Mouse (Mus musculus) MEL (cell line): ENCODE measurements at regions not wholly inside any gene's neighbourhood (a gene's known extent, or its start where the extent isn't known, plus 50 kb on each side); places are given as distances from the start of the nearest gene placed in this dataset.

Experiments
- DNase-seq: peaks from one replicate; pipeline ENCODE4 v3.0.0; 2011; ENCODE audit warnings: low read depth, low spot score
- H3K27ac ChIP-seq: 2 replicates; pipeline ENCODE4 v1.5.1; 2012; ENCODE audit warnings: low read depth, mild to moderate bottlenecking, control low read depth, low read length, moderate library complexity; ENCODE audit not compliant: control insufficient read depth
- H3K27me3 ChIP-seq, 2 experiments: fragments of 150-350 bp in 1 of 2; sonication (generic) in 1 of 2; 2 replicates each; pipeline ENCODE4 v1.6.1; 2012; ENCODE audit warnings: low read length in 2 of 2, mild to moderate bottlenecking in 2 of 2, improper control_type of control experiment in 1 of 2, moderate library complexity in 1 of 2; ENCODE audit not compliant: insufficient read depth in 2 of 2, control insufficient read depth in 1 of 2
- H3K36me3 ChIP-seq, 2 experiments: 2 replicates each; pipeline ENCODE4 v1.6.1; 2012 to 2014; ENCODE audit warnings: low read length in 2 of 2, improper control_type of control experiment in 1 of 2, inconsistent platforms in 1 of 2, mild to moderate bottlenecking in 1 of 2; ENCODE audit not compliant: insufficient read depth in 2 of 2, control insufficient read depth in 1 of 2
- H3K4me1 ChIP-seq, 2 experiments: fragments of 150-350 bp in 1 of 2; sonication (generic) in 1 of 2; 2 replicates each; pipeline ENCODE4 v1.6.1; 2012; ENCODE audit warnings: low read length in 2 of 2, improper control_type of control experiment in 1 of 2, mild to moderate bottlenecking in 1 of 2; ENCODE audit not compliant: insufficient read depth in 2 of 2, control insufficient read depth in 1 of 2
- H3K4me3 ChIP-seq, 2 experiments: fragments of 150-350 bp in 1 of 2; sonication (generic) in 1 of 2; 2 replicates each; pipeline ENCODE4 v1.5.1; 2012; ENCODE audit warnings: low read depth in 2 of 2, low read length in 2 of 2, mild to moderate bottlenecking in 2 of 2, moderate library complexity in 2 of 2, control low read depth in 1 of 2, improper control_type of control experiment in 1 of 2; ENCODE audit not compliant: control insufficient read depth in 1 of 2, insufficient read depth in 1 of 2
- H3K79me2 ChIP-seq: 2 replicates; pipeline ENCODE4 v1.6.1; 2012; ENCODE audit warnings: mild to moderate bottlenecking, low read length, moderate library complexity; ENCODE audit not compliant: control insufficient read depth, poor library complexity, insufficient read depth
- H3K9ac ChIP-seq: 2 replicates; pipeline ENCODE4 v1.6.1; 2012; ENCODE audit warnings: low read depth, mild to moderate bottlenecking, control low read depth, low read length, moderate library complexity; ENCODE audit not compliant: control insufficient read depth, poor library complexity, severe bottlenecking
- H3K9me3 ChIP-seq: fragments of 150-350 bp; sonication (generic); replicated peaks from 2 replicates; pipeline ENCODE4 v1.6.1; 2012; ENCODE audit warnings: mild to moderate bottlenecking, low read length, improper control_type of control experiment, moderate library complexity; ENCODE audit not compliant: insufficient read depth
- BHLHE40 ChIP-seq: IDR thresholded peaks from 2 replicates; pipeline ENCODE4 v1.6.1; 2012; ENCODE audit warnings: low read depth, mild to moderate bottlenecking, inconsistent platforms, low read length, improper control_type of control experiment, borderline replicate concordance
- CHD1 ChIP-seq: IDR thresholded peaks from 2 replicates; pipeline ENCODE4 v1.6.1; 2012; ENCODE audit warnings: low read depth, mild to moderate bottlenecking, inconsistent platforms, low read length, improper control_type of control experiment
- CHD2 ChIP-seq: IDR thresholded peaks from 2 replicates; pipeline ENCODE4 v1.6.1; 2011; ENCODE audit warnings: low read length, improper control_type of control experiment
- CTCF ChIP-seq, 3 experiments: IDR thresholded peaks in 2 of 3; conservative IDR thresholded peaks in 1 of 3; 2 replicates each; pipeline ENCODE4 v1.5.1; 2011 to 2012; ENCODE audit warnings: low read length in 3 of 3, low read depth in 2 of 3, mild to moderate bottlenecking in 2 of 3, improper control_type of control experiment in 1 of 3, inconsistent platforms in 1 of 3, mixed read lengths in 1 of 3, moderate library complexity in 1 of 3; ENCODE audit not compliant: control insufficient read depth in 1 of 3, insufficient read depth in 1 of 3, poor library complexity in 1 of 3, severe bottlenecking in 1 of 3
- EP300 ChIP-seq, 2 experiments: IDR thresholded peaks; 2 replicates each; pipeline ENCODE4 v1.6.1; 2011; ENCODE audit warnings: improper control_type of control experiment in 2 of 2, low read length in 2 of 2, low read depth in 1 of 2, mild to moderate bottlenecking in 1 of 2
- ETS1 ChIP-seq: IDR thresholded peaks from 2 replicates; pipeline ENCODE4 v1.6.1; 2012; ENCODE audit warnings: low read depth, mild to moderate bottlenecking, inconsistent platforms, low read length, improper control_type of control experiment, moderate library complexity
- GATA1 ChIP-seq: IDR thresholded peaks from 2 replicates; pipeline ENCODE4 v1.6.1; 2011; ENCODE audit warnings: low read depth, low read length, improper control_type of control experiment
- HCFC1 ChIP-seq: IDR thresholded peaks from 2 replicates; pipeline ENCODE4 v1.6.1; 2012; ENCODE audit warnings: low read depth, mild to moderate bottlenecking, inconsistent platforms, low read length, improper control_type of control experiment, moderate library complexity
- JUND ChIP-seq: IDR thresholded peaks from 2 replicates; pipeline ENCODE4 v1.6.1; 2011; ENCODE audit warnings: low read depth, mild to moderate bottlenecking, improper control_type of control experiment, low read length
- MEF2A ChIP-seq: IDR thresholded peaks from 2 replicates; pipeline ENCODE4 v1.6.1; 2014; ENCODE audit warnings: low read depth, mild to moderate bottlenecking, inconsistent platforms, low read length, improper control_type of control experiment; ENCODE audit not compliant: poor library complexity, insufficient replicate concordance, severe bottlenecking; ENCODE audit errors: extremely low read depth
- MXI1 ChIP-seq: IDR thresholded peaks from 2 replicates; pipeline ENCODE4 v1.6.1; 2011; ENCODE audit warnings: mild to moderate bottlenecking, low read depth, low read length, improper control_type of control experiment
- NRF1 ChIP-seq: IDR thresholded peaks from 2 replicates; pipeline ENCODE4 v1.6.1; 2014; ENCODE audit warnings: low read depth, mild to moderate bottlenecking, inconsistent platforms, low read length, improper control_type of control experiment, moderate library complexity; ENCODE audit not compliant: poor library complexity, insufficient read depth, severe bottlenecking
- POLR2A ChIP-seq, 2 experiments: IDR thresholded peaks; 2 replicates each; pipeline ENCODE4 v1.6.1; 2011 to 2012; ENCODE audit warnings: low read length in 2 of 2, mild to moderate bottlenecking in 2 of 2, control low read depth in 1 of 2, improper control_type of control experiment in 1 of 2, low read depth in 1 of 2, moderate library complexity in 1 of 2; ENCODE audit not compliant: control insufficient read depth in 1 of 2, insufficient read depth in 1 of 2, poor library complexity in 1 of 2
- RCOR1 ChIP-seq: IDR thresholded peaks from 2 replicates; pipeline ENCODE4 v1.6.1; 2012; ENCODE audit warnings: low read depth, mild to moderate bottlenecking, inconsistent platforms, low read length, improper control_type of control experiment
- SIN3A ChIP-seq: IDR thresholded peaks from 2 replicates; pipeline ENCODE4 v1.6.1; 2012; ENCODE audit warnings: low read length, improper control_type of control experiment, inconsistent platforms
- TAL1 ChIP-seq: IDR thresholded peaks from 2 replicates; pipeline ENCODE4 v1.6.1; 2012; ENCODE audit warnings: mild to moderate bottlenecking, inconsistent platforms, low read length, moderate library complexity, mixed read lengths
- TBP ChIP-seq: IDR thresholded peaks from 2 replicates; pipeline ENCODE4 v1.8.0; 2011; ENCODE audit warnings: low read depth, low read length, improper control_type of control experiment
- TCF12 ChIP-seq: IDR thresholded peaks from 2 replicates; pipeline ENCODE4 v1.6.1; 2014; ENCODE audit warnings: low read depth, mild to moderate bottlenecking, inconsistent platforms, low read length, improper control_type of control experiment, moderate library complexity
- UBTF ChIP-seq: IDR thresholded peaks from 2 replicates; pipeline ENCODE4 v1.6.1; 2012; ENCODE audit warnings: low read depth, mild to moderate bottlenecking, inconsistent platforms, low read length, improper control_type of control experiment, moderate library complexity, borderline replicate concordance; ENCODE audit not compliant: insufficient read depth
- ZC3H11A ChIP-seq: IDR thresholded peaks from 2 replicates; pipeline ENCODE4 v1.6.1; 2012; ENCODE audit warnings: low read depth, mild to moderate bottlenecking, inconsistent platforms, low read length, improper control_type of control experiment
- ZNF384 ChIP-seq: IDR thresholded peaks from 2 replicates; pipeline ENCODE4 v1.6.1; 2012; ENCODE audit warnings: low read depth, mild to moderate bottlenecking, inconsistent platforms, low read length, improper control_type of control experiment

DNA sequence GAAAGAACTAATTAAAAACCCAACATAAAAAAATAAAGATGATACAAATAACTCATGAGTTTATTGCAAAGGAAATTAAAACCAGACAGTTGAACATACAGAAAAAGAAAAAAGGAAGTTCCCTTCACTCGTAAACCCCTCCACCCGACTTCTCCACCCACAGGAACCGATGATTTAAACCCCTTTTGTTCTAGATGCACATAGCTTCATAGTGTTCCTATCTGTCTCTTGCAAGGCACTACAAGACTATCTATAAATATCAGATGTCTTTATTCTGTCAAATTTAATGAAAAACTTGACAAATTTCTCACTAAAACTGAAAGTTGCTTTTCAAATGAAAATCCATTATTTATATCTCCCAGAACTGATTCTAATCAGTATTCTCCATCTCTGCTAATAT is 100.2 kb downstream of the Kctd12 start:
- TF ChIP-seq NRF1: no peak
- TF ChIP-seq CTCF (IDR thresholded peaks at IDR 0.05 in 2 of 3, conservative IDR thresholded peaks at IDR 0.05 in 1 of 3; ENCODE audit: control insufficient read depth in 1 of 3, insufficient read depth in 1 of 3, low read depth in 2 of 3, low read length in 3 of 3, poor library complexity in 1 of 3, severe bottlenecking in 1 of 3): no peak
- no peak for TF ChIP-seq ZNF384
- no peak for TF ChIP-seq POLR2A (IDR thresholded peaks at IDR 0.05; ENCODE audit: control insufficient read depth in 1 of 2, insufficient read depth in 1 of 2, low read depth in 1 of 2, low read length in 2 of 2, poor library complexity in 1 of 2)
- TF ChIP-seq EP300 (IDR thresholded peaks at IDR 0.05; ENCODE audit: low read depth in 1 of 2, low read length in 2 of 2): peak; percentile 55 to 58; a peak in 3 of 4 replicates
- peak; percentile 45; the same call in 1 of the 2 replicates for TF ChIP-seq GATA1
- TF ChIP-seq TCF12: peak; percentile 68
- peak; percentile 43; the same call in 1 of the 2 replicates for TF ChIP-seq ETS1
- TF ChIP-seq TBP: no peak
- TF ChIP-seq CHD1: no peak
- no peak for TF ChIP-seq BHLHE40
- TF ChIP-seq RCOR1: peak; percentile 25; the same call in 1 of the 2 replicates

DNA sequence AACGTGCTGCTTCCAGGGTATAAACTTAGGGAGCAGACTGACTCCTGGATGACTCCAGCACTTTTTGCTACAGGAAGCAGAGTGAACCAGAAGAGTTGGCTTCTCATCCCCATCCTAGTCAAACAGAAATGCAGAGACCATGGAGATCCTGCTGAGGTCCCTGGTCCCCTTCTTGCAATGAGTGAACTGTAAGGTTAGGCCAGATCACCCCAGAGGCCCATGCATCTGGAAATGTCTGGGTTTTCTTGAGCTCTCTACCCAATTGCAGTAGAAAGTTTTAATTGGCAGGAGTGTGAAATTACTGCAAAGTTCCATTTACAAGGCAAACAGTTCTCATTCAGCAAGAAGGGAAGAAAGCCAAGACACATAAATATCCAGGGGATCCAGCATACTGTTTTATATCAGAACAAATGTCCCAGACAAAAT is 101.8 kb downstream of the Kctd12 start:
- Histone ChIP-seq H3K4me3 (no peak overlapping the region), H3K79me2 (no peaks in the 10 kb centered on the region), H3K9me3 (no peaks in the 10 kb centered on the region), H3K36me3 (peaks cover 0 to 15% of the 10 kb centered on the region in 2 experiments; a peak in 2 of 4 replicates), H3K4me1 (peaks cover 2 to 25% of the 10 kb centered on the region in 2 experiments), H3K27ac (no peak overlapping the region), H3K27me3 (no peaks in the 10 kb centered on the region), H3K9ac (no peak overlapping the region)
- DNase-seq: no peak
- TF ChIP-seq GATA1: no peak
- TF ChIP-seq HCFC1: no peak
- no peak for TF ChIP-seq MEF2A
- no peak for TF ChIP-seq CHD1
- no peak for TF ChIP-seq POLR2A (IDR thresholded peaks at IDR 0.05; ENCODE audit: control insufficient read depth in 1 of 2, insufficient read depth in 1 of 2, low read depth in 1 of 2, low read length in 2 of 2, poor library complexity in 1 of 2)
- TF ChIP-seq NRF1: no peak
- TF ChIP-seq SIN3A: no peak
- TF ChIP-seq CHD2: no peak
- TF ChIP-seq UBTF: no peak
- no peak for TF ChIP-seq EP300 (IDR thresholded peaks at IDR 0.05; ENCODE audit: low read depth in 1 of 2, low read length in 2 of 2)
- no peak for TF ChIP-seq ZC3H11A
- no peak for TF ChIP-seq ETS1
- no peak for TF ChIP-seq CTCF (IDR thresholded peaks at IDR 0.05 in 2 of 3, conservative IDR thresholded peaks at IDR 0.05 in 1 of 3; ENCODE audit: control insufficient read depth in 1 of 3, insufficient read depth in 1 of 3, low read depth in 2 of 3, low read length in 3 of 3, poor library complexity in 1 of 3, severe bottlenecking in 1 of 3)
- no peak for TF ChIP-seq JUND
- no peak for TF ChIP-seq TAL1
- no peak for TF ChIP-seq ZNF384
- no peak for TF ChIP-seq MXI1
- TF ChIP-seq, all 39 proteins: peak for 0

More for the DNA sequence above, 100.2 kb downstream of the Kctd12 start:
- Histone ChIP-seq H3K4me3 (peak overlapping the region in 1 of 2 experiments; percentile 38; a peak in 2 of 4 replicates), H3K9ac (no peak overlapping the region), H3K4me1 (peaks cover 2 to 25% of the 10 kb centered on the region in 2 experiments), H3K27ac (peak overlapping the region; percentile 60; the same call in 1 of the 2 replicates), H3K9me3 (no peaks in the 10 kb centered on the region), H3K36me3 (peaks cover 0 to 15% of the 10 kb centered on the region in 2 experiments; a peak in 2 of 4 replicates), H3K27me3 (no peaks in the 10 kb centered on the region), H3K79me2 (no peaks in the 10 kb centered on the region)
- DNase-seq: peak; percentile 63
